Mouse (Mus musculus): ENCODE results near the gene Smim6.

Smim6 gene

GRCm38 (mm10) chr11:115900561-115901337, 11.1 kb upstream of the Smim6 start:
- in situ Hi-C loops (cut with MboI; ENCODE audit: low sequenced_read_pairs) = no loop called here

GRCm38 (mm10) chr11:115901338-115902161, 10.3 kb upstream of the Smim6 start:
- in situ Hi-C loops (cut with MboI; ENCODE audit: low sequenced_read_pairs) = no loop called here

GRCm38 (mm10) chr11:115902177-115902576, 9.6 kb upstream of the Smim6 start:
- in situ Hi-C loops (cut with MboI; ENCODE audit: low sequenced_read_pairs) = no loop called here

- in situ Hi-C loops (cut with MboI; ENCODE audit: low sequenced_read_pairs) = no loop called here
Observed at GRCm38 (mm10) chr11:115902831-115903230, 9.0 kb upstream of the Smim6 start.

GRCm38 (mm10) chr11:115903384-115904230, 8.2 kb upstream of the Smim6 start:
- in situ Hi-C loops (cut with MboI; ENCODE audit: low sequenced_read_pairs) = no loop called here

- in situ Hi-C loops (cut with MboI; ENCODE audit: low sequenced_read_pairs) = no loop called here
Observed at GRCm38 (mm10) chr11:115904231-115904955, 7.4 kb upstream of the Smim6 start.

GRCm38 (mm10) chr11:115904956-115905790, 6.6 kb upstream of the Smim6 start:
- in situ Hi-C loops (cut with MboI; ENCODE audit: low sequenced_read_pairs) = no loop called here

- in situ Hi-C loops (cut with MboI; ENCODE audit: low sequenced_read_pairs) = no loop called here
Observed at GRCm38 (mm10) chr11:115906116-115906515, 5.7 kb upstream of the Smim6 start.

- in situ Hi-C loops (cut with MboI; ENCODE audit: low sequenced_read_pairs) = no loop called here
Observed at GRCm38 (mm10) chr11:115906521-115906920, 5.3 kb upstream of the Smim6 start.

- in situ Hi-C loops (cut with MboI; ENCODE audit: low sequenced_read_pairs) = no loop called here
Observed at GRCm38 (mm10) chr11:115911134-115911561, 669 bp upstream of the Smim6 start.

- in situ Hi-C loops (cut with MboI; ENCODE audit: low sequenced_read_pairs) = no loop called here
Observed at GRCm38 (mm10) chr11:115916579-115916978, 4.8 kb downstream of the Smim6 start.

- in situ Hi-C loops (cut with MboI; ENCODE audit: low sequenced_read_pairs) = no loop called here
Observed at GRCm38 (mm10) chr11:115918637-115919036, 6.8 kb downstream of the Smim6 start.

GRCm38 (mm10) chr11:115919073-115919472, 7.3 kb downstream of the Smim6 start:
- in situ Hi-C loops (cut with MboI; ENCODE audit: low sequenced_read_pairs) = no loop called here

GRCm38 (mm10) chr11:115920110-115920818, 8.4 kb downstream of the Smim6 start:
- in situ Hi-C loops (cut with MboI; ENCODE audit: low sequenced_read_pairs) = no loop called here

GRCm38 (mm10) chr11:115921986-115922385, 10.2 kb downstream of the Smim6 start:
- in situ Hi-C loops (cut with MboI; ENCODE audit: low sequenced_read_pairs) = no loop called here

GRCm38 (mm10) chr11:115929031-115929430, 17.2 kb downstream of the Smim6 start:
- in situ Hi-C loops (cut with MboI; ENCODE audit: low sequenced_read_pairs) = no loop called here

GRCm38 (mm10) chr11:115929818-115930217, 18.0 kb downstream of the Smim6 start:
- in situ Hi-C loops (cut with MboI; ENCODE audit: low sequenced_read_pairs) = no loop called here

GRCm38 (mm10) chr11:115931235-115931634, 19.4 kb downstream of the Smim6 start:
- in situ Hi-C loops (cut with MboI; ENCODE audit: low sequenced_read_pairs) = no loop called here

Measured in CH12F3 (cell line).